Mouse (Mus musculus): ENCODE data around the gene Ndrg3.

- TF ChIP-seq POLR2A (IDR thresholded peaks at IDR 0.05; ENCODE audit: low read depth, low read length) (no peak), CTCF (IDR thresholded peaks at IDR 0.05; ENCODE audit: extremely low read depth, insufficient read depth, insufficient read length, insufficient replicate concordance) (no peak)
These were observed 10.6 kb downstream of the Ndrg3 start for GRCm38 (mm10) chr2:156981291-156981690.
